Mouse (Mus musculus) neural tube, embryonic 13.5 days (tissue): ENCODE data around the gene P4htm. TPM values are rescaled to one million over a fixed set of nuclear protein-coding genes. Genes with fewer than 3 reads are reported as not detected.
A peak's percentile ranks its signal among the peaks of the same experiment; 100 is the strongest.

Experiments
- ATAC-seq: fragments of 200-750 bp; cut with Nextera tagmentation; 2 replicates; pipeline ENCODE4 v1.8.0; 2017; ENCODE audit warnings: low read depth, mild to moderate bottlenecking, moderate TSS enrichment, moderate library complexity
- H3K27ac ChIP-seq: fragments of 300-500 bp; sonication (generic); replicated peaks from 2 replicates; pipeline ENCODE4 v1.5.1; 2015; ENCODE audit warnings: moderate library complexity, mild to moderate bottlenecking, inconsistent platforms
- H3K27me3 ChIP-seq: fragments of 300-500 bp; sonication (generic); 2 replicates; pipeline ENCODE4 v1.6.1; 2015; ENCODE audit warnings: mild to moderate bottlenecking, inconsistent platforms
- H3K36me3 ChIP-seq: fragments of 300-500 bp; sonication (generic); 2 replicates; pipeline ENCODE4 v1.6.1; 2015; ENCODE audit warnings: mild to moderate bottlenecking, inconsistent platforms
- H3K4me1 ChIP-seq: fragments of 300-500 bp; sonication (generic); replicated peaks from 2 replicates; pipeline ENCODE4 v1.6.1; 2015; ENCODE audit warnings: inconsistent platforms
- H3K4me2 ChIP-seq: fragments of 300-500 bp; sonication (generic); 2 replicates; pipeline ENCODE4 v1.6.1; 2015; ENCODE audit warnings: inconsistent platforms, mild to moderate bottlenecking, moderate library complexity
- H3K4me3 ChIP-seq: fragments of 300-500 bp; sonication (generic); 2 replicates; pipeline ENCODE4 v1.5.1; 2015; ENCODE audit warnings: mild to moderate bottlenecking, inconsistent platforms
- H3K9ac ChIP-seq: fragments of 300-500 bp; sonication (generic); 2 replicates; pipeline ENCODE4 v1.6.1; 2015; ENCODE audit warnings: moderate library complexity, mild to moderate bottlenecking, inconsistent platforms
- H3K9me3 ChIP-seq: fragments of 300-500 bp; sonication (generic); 2 replicates; pipeline ENCODE4 v1.6.1; 2016; ENCODE audit warnings: inconsistent platforms
- WGBS: fragments of 180-500 bp; shearing (Covaris S2); methylation state at CpG from one replicate; pipeline ENCODE4 v1.1.7; 2015; 5-methylcytosine and 5-hydroxymethylcytosine counted together
- polyA plus RNA-seq: library from polyadenylated mRNA; unstranded; fragments of >200 nt; fragmentation: Nextera tagmentation; extraction: Ambion mirVana; gene quantifications from 2 replicates; pipeline ENCODE4 v1.2.1, GENCODE M21; 2015

The P4htm gene
- polyA plus RNA-seq, 1 experiment from 2014 or later: 30.7 TPM

GRCm38 (mm10) chr9:108566815-108567776, 30.4 kb downstream of the P4htm start, which contains the start of gene Ndufaf3:
TSS of gene Ndufaf3 (minus strand) at chr9:108567434.
- H3K4me1 ChIP-seq: peaks cover 49% of the 10 kb centered on the region
- H3K4me2 ChIP-seq: peak within 1 kb of the TSS; percentile 93
- H3K4me3 ChIP-seq: peak within 1 kb of the TSS; percentile 71
- no peaks in the 10 kb centered on the region for H3K27me3 ChIP-seq
- H3K27ac ChIP-seq: peak within 1 kb of the TSS; percentile 96
- peaks cover 53% of the 10 kb centered on the region for H3K36me3 ChIP-seq
- no peaks in the 10 kb centered on the region for H3K9me3 ChIP-seq
- peak; percentile 87 for ATAC-seq
- peak within 1 kb of the TSS; percentile 82 for H3K9ac ChIP-seq
- under 1% methylated on average over 73 of the region's 73 CpGs for WGBS

GRCm38 (mm10) chr9:108565881-108566814, 31.3 kb downstream of the P4htm start:
- ATAC-seq: peak; percentile 0; the same call in 1 of the 2 replicates
- 13% methylated on average over 35 of the region's 35 CpGs for WGBS
- Histone ChIP-seq H3K4me3 (peak overlapping the region; percentile 71), H3K4me2 (peak overlapping the region; percentile 93), H3K9me3 (no peaks in the 10 kb centered on the region), H3K9ac (peak overlapping the region; percentile 82), H3K4me1 (peaks cover 59% of the 10 kb centered on the region), H3K36me3 (peaks cover 50% of the 10 kb centered on the region), H3K27ac (peak overlapping the region; percentile 96), H3K27me3 (no peaks in the 10 kb centered on the region)

GRCm38 (mm10) chr9:108564131-108564530, 33.3 kb downstream of the P4htm start:
- Histone ChIP-seq H3K4me2 (no peak overlapping the region), H3K4me1 (peaks cover 48% of the 10 kb centered on the region), H3K9ac (no peak overlapping the region), H3K27ac (no peak overlapping the region), H3K4me3 (no peak overlapping the region), H3K27me3 (no peaks in the 10 kb centered on the region), H3K9me3 (no peaks in the 10 kb centered on the region), H3K36me3 (peaks cover 49% of the 10 kb centered on the region)
- no peak for ATAC-seq
- 92% methylated on average over 7 of the region's 7 CpGs for WGBS

- Histone ChIP-seq H3K4me3 (no peak overlapping the region), H3K36me3 (peaks cover 53% of the 10 kb centered on the region), H3K4me2 (no peak overlapping the region), H3K4me1 (peaks cover 45% of the 10 kb centered on the region), H3K9ac (no peak overlapping the region), H3K27ac (no peak overlapping the region), H3K27me3 (no peaks in the 10 kb centered on the region), H3K9me3 (no peaks in the 10 kb centered on the region)
- ATAC-seq: no peak
- WGBS: 93% methylated on average over 8 of the region's 8 CpGs
These were observed 33.8 kb downstream of the P4htm start for GRCm38 (mm10) chr9:108563671-108564070.

- under 1% methylated on average over 53 of the region's 53 CpGs for WGBS
- Histone ChIP-seq H3K27ac (peak within 1 kb of the TSS; percentile 75), H3K36me3 (peaks cover 79% of the 10 kb centered on the region), H3K27me3 (no peaks in the 10 kb centered on the region), H3K9ac (peak within 1 kb of the TSS; percentile 80), H3K4me3 (peak within 1 kb of the TSS; percentile 57), H3K4me2 (peak within 1 kb of the TSS; percentile 84), H3K4me1 (peaks cover 21% of the 10 kb centered on the region), H3K9me3 (no peaks in the 10 kb centered on the region)
- peak; percentile 99 for ATAC-seq
These were observed 37.1 kb downstream of the P4htm start, which contains the start of gene Impdh2 for GRCm38 (mm10) chr9:108560227-108560841. TSS of gene Impdh2 (plus strand) at chr9:108560286.

GRCm38 (mm10) chr9:108559169-108559568, 38.3 kb downstream of the P4htm start:
- no peak overlapping the region for H3K9ac ChIP-seq
- WGBS: 90% methylated on average over 4 of the region's 4 CpGs
- no peak overlapping the region for H3K27ac ChIP-seq
- no peak for ATAC-seq
- H3K27me3 ChIP-seq: no peaks in the 10 kb centered on the region
- H3K4me2 ChIP-seq: no peak overlapping the region
- H3K36me3 ChIP-seq: peaks cover 77% of the 10 kb centered on the region
- H3K9me3 ChIP-seq: no peaks in the 10 kb centered on the region
- no peak overlapping the region for H3K4me3 ChIP-seq
- peaks cover 20% of the 10 kb centered on the region for H3K4me1 ChIP-seq

GRCm38 (mm10) chr9:108546875-108547274, 50.6 kb downstream of the P4htm start:
- no peak overlapping the region for H3K9ac ChIP-seq
- H3K36me3 ChIP-seq: peaks cover 87% of the 10 kb centered on the region
- H3K4me1 ChIP-seq: no peaks in the 10 kb centered on the region
- H3K27ac ChIP-seq: no peak overlapping the region
- no peaks in the 10 kb centered on the region for H3K9me3 ChIP-seq
- H3K27me3 ChIP-seq: no peaks in the 10 kb centered on the region
- 91% methylated on average over 1 of the region's 1 CpGs for WGBS
- H3K4me3 ChIP-seq: no peak overlapping the region
- no peak for ATAC-seq
- no peak overlapping the region for H3K4me2 ChIP-seq

GRCm38 (mm10) chr9:108545986-108546385, 51.5 kb downstream of the P4htm start:
- Histone ChIP-seq H3K4me2 (no peak overlapping the region), H3K27me3 (no peaks in the 10 kb centered on the region), H3K36me3 (peaks cover 93% of the 10 kb centered on the region), H3K27ac (no peak overlapping the region), H3K9me3 (no peaks in the 10 kb centered on the region), H3K4me3 (no peak overlapping the region), H3K9ac (no peak overlapping the region), H3K4me1 (no peaks in the 10 kb centered on the region)
- no peak for ATAC-seq
- WGBS: 91% methylated on average over 3 of the region's 3 CpGs

GRCm38 (mm10) chr9:108540846-108541245, 56.6 kb downstream of the P4htm start:
- peaks cover 98% of the 10 kb centered on the region for H3K36me3 ChIP-seq
- no peak overlapping the region for H3K4me2 ChIP-seq
- no peak overlapping the region for H3K27ac ChIP-seq
- H3K27me3 ChIP-seq: no peaks in the 10 kb centered on the region
- no peak for ATAC-seq
- no peak overlapping the region for H3K4me3 ChIP-seq
- H3K9ac ChIP-seq: no peak overlapping the region
- no peaks in the 10 kb centered on the region for H3K4me1 ChIP-seq
- H3K9me3 ChIP-seq: no peaks in the 10 kb centered on the region

GRCm38 (mm10) chr9:108531496-108531895, 66.0 kb downstream of the P4htm start:
- no peak overlapping the region for H3K9ac ChIP-seq
- no peaks in the 10 kb centered on the region for H3K4me1 ChIP-seq
- ATAC-seq: no peak
- H3K27ac ChIP-seq: no peak overlapping the region
- H3K4me3 ChIP-seq: no peak overlapping the region
- H3K36me3 ChIP-seq: peaks cover 80% of the 10 kb centered on the region
- no peaks in the 10 kb centered on the region for H3K27me3 ChIP-seq
- H3K4me2 ChIP-seq: no peak overlapping the region
- 88% methylated on average over 1 of the region's 1 CpGs for WGBS
- no peaks in the 10 kb centered on the region for H3K9me3 ChIP-seq

- no peak for ATAC-seq
- Histone ChIP-seq H3K36me3 (peaks cover 75% of the 10 kb centered on the region), H3K4me3 (no peak overlapping the region), H3K4me2 (no peak overlapping the region), H3K27ac (no peak overlapping the region), H3K4me1 (no peaks in the 10 kb centered on the region), H3K9ac (no peak overlapping the region), H3K27me3 (no peaks in the 10 kb centered on the region), H3K9me3 (no peaks in the 10 kb centered on the region)
- WGBS: 95% methylated on average over 1 of the region's 1 CpGs
These were observed 66.5 kb downstream of the P4htm start for GRCm38 (mm10) chr9:108530954-108531353.
